Mouse (Mus musculus) retina, adult 2 months (tissue): Measurements from ENCODE around the gene Fkbp10.

ENCODE experiments used
- DNase-seq: peaks from one replicate; pipeline ENCODE4 v3.0.0-alpha.2; 2012; ENCODE audit warnings: low read depth, low spot score

The Fkbp10 gene

DNA sequence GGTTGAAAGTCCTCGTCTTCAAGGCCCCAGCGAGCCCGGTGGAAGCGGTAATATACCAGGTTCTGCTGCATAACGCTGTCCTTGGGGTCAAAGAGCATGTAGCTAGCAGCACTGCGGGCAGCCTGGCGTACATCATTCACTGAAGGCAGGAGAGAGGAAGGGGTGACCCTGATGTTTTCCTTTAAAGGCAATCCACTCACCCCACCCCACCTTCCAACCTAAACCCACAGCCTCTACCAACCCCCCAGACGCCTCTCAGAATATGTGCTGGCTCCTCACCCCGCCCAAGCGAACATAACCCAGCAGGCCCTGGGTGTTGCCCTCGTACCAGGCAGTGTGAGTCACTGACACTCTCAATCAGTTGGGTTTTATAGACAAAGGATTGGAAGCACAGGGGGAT lies 3.8 kb upstream of the Fkbp10 start:
- no peak for DNase-seq

DNA sequence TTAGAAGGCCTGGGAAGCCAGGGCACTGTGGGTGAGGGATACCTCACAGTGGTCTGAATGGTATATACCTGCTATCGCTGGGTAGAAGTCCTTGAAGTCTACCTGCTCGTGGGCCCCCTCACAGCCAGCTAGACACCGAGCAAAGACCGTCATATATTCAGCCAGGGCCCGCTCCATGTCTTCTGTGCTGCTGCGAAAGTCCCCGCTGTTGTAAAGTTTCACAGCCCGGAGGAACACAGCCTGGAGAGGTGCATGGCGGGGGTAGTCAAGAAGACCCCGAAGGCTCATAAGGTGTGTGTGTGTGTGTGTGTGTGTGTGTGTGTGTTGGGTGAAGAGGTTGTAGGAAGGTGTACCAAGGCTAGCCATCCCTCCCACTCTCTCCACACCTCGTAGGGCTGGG lies 2.0 kb upstream of the Fkbp10 start:
- DNase-seq: no peak

DNA sequence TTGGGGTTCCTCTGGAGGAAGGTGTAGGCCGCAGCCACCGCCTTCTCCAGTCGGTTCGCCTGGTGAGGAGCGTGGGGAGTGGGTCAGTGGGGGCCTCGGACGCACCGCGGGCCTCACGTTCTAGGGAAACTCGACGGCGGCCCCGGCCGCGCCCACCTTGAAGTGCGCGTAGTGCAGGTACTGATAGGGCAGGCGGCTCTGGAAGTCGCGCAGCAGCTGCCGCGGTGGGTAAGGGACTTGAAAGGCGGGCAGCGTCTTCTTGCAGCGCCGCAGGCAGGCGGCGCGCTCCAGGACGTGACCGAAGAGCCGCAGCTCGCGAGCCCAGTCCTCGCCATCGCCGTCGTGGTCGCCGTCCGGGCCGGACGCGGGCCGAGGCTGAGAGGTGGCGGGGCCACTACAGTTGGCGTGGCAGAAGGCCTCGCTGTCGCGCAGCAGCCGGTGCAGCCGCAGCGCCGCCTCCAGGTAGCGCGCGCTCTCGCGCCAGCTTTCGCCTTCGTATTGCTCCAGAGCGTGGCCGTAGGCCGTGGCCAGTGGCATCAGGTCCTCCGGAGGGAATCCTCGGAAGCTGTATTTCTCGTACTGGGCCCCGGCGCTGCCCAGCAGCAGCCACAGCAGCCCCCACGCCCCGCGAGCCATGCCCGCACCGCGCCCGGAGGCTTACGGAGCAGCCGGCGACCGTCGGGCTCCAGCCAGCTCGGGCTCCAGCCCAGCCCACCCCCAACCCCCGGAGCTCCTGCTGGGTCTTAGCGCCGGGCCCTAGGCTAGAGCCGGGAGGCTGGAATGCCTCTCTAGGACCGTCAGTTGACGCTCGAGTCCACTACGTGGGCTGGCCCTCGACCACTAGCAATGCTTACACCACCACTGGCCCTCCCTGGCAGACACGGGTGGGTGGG lies 1.2 kb upstream of the Fkbp10 start, which contains the start of gene P3h4:
P3h4 (minus strand) TSS at position 816 of the 893 bp plus-strand sequence.
- no peak for DNase-seq

DNA sequence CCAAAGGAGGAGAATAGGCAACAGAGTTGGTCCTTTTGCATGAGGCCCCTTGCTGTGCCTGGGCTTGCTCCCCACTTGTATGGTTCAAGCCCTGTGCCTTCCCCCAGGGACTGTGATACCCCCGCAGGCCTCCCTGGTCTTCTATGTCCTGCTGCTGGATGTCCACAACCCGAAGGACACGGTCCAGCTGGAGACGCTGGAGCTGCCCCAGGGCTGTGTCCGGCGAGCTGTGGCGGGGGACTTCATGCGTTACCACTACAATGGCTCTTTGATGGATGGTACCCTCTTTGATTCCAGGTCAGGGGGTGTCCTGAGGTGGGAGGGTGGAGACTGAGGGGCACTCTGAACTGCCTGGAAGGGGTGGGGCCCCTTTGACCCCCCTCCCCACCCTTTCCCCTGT lies 6.0 kb downstream of the Fkbp10 start:
- DNase-seq: no peak

DNA sequence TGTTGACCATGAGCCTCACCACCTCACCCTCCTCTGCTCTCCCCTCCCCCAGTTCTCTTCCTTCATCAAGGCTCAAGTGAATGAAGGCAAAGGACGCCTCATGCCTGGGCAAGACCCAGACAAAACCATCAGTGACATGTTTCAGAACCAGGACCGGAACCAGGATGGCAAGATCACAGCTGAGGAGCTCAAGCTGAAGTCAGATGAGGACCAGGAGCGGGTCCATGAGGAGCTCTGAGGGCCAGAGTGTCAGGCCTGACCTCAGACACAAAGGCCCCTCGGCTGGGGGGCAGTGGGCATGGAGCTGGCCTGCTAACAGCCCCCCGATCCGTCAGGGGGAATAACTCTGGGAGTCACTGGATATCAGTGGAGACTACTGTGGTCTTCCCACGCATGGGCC lies 8.3 kb downstream of the Fkbp10 start:
- no peak for DNase-seq

DNA sequence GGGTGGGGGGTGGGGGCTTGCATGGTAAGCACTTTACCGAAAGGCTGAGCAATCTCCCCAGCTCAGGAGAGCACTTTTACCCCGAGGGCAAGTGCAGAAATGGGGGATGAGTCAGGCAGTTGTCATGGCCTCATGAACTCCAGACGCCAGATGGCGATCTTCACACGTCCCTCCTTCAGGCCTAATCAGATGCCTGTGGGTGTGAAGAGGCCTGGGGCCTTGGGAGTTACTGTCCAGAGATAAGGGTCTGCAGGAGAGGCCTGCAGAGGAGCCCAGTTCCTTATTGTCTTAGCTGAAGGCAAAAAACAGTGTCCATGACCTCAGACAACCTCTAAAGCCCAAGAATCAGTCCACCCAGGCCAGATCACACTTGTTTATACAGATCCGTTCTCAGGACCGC lies 10.4 kb downstream of the Fkbp10 start:
- no peak for DNase-seq

DNA sequence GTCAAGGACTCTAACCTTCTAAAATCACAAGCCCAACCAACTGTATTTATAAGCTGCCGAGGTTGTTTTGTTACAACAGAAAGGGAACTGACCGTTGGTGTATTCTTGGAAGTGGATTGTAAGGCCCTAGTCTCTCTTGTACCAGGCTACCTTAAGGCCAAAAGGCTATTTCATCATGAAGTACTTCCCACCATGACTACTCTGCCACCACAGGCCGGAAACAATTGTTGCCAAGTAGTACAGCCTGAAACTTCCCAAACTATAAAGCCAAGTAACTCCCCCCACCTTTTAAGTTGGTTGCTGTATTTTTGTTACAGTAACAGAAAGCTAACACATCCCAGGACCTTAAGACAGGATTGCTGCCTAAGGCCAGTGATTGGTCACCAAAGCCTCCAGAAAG lies 11.3 kb downstream of the Fkbp10 start:
- DNase-seq: no peak

DNA sequence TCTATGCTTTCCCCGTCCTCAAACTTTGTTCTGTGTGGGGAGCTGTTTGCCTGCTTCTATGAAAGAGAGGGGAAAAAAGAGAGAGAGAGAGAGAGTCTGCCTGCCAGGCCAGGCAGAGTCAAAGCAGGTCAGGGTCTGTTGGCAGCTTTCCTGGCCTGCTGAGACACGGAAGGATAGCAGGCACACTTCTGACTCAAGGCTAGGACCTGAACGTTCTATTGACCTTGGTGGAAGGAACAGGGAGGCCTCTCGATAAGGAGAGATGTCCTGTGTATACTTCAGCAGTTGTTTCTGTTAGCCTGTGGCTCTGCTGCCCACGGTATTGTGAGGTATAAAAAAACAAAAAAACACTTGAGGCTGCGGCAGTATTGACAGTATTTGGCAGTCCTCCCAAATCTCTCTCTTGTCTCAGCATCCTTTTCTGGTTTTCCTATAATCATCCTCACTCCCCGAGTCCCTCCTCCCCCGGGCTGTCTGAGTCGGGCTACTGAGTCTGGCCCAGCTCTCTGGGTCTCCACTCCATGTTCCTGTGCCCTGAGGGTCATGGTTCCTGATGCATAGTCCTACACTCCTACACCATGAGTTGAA lies 13.2 kb downstream of the Fkbp10 start:
- no peak for DNase-seq

DNA sequence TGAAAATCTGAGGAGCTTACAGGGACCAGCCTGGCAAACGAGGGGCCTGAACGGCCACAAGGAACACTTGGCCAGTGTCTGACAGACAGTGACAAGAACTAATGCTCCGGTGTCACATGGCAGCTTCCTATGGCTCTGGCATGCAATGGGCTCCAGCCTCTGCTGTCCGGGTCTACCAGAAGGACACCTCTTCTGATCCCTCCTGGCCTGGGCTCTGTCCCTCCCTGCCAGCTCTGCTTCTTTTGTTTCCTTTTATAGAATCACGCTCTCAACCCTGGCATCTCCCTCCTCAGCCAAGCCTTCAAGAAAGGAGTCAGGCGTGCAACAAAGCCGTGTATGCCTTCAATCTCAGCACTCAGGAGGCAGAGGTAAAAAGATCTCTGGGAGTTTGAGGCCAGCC lies 14.6 kb downstream of the Fkbp10 start:
- no peak for DNase-seq

DNA sequence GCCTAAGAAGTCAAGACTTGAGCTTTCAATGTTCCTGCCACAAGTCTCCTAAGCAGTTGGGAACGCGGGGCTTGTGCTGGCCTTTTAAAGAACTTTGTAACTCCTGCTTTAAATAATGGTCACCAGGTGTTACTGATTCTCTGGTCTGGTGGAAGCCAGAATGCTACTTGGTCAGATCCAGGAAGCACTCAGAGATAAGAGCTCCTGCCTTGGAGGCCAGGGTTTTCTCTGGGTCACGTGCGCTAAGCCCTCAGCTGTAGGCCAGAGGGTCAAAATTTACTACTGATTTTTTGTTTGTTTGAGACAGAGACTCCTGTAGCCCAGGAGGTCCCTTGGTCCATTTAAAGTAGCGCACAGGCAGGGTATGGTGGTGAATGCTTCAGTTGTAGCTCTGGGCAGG lies 16.5 kb downstream of the Fkbp10 start:
- DNase-seq: no peak

DNA sequence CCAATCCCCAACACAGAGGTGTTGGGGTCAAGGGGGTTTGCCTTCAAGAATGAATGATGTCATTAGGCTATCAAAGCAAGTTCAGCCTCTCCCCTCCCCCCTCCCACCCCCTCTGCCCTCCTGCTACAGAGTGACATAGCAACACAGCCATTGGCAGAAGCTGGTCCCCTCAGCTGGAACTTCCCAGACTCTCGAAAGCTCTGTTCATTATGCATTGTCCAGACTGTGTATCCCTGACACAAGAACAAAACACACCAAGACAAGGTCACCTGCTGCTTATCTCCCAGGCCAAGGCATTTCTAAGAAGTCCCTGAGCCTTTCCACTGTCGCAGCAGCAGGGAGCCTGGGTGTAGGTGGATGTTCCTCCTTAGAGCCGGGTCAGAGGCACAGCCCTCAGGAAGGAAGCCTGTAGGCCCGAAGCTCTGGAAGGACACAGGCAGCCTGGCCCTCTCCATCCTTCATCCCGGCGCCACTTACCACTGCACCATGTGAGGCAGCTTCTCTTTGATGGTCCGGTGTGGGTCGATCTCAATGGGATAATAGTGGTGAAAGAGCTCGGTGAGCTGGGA lies 20.3 kb downstream of the Fkbp10 start:
- DNase-seq: no peak

DNA sequence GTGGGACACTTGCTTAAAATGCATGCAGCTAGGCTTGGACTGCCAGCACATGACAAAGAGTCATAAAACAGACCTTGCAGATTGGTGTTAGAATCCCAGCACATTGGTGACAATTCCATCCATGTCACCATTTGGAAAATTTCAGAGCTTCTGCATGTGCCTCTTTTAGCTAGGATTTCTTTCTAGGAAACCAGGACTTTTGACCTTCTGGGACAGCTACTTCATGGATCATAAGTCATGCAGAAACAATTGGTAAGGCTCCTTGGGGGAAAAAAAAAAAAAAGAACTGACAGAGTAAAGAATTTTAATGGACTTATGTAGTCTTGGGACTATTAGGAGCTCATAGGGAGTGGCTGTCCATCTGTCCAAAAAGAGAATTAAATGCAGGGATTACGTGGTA lies 22.4 kb downstream of the Fkbp10 start:
- no peak for DNase-seq

DNA sequence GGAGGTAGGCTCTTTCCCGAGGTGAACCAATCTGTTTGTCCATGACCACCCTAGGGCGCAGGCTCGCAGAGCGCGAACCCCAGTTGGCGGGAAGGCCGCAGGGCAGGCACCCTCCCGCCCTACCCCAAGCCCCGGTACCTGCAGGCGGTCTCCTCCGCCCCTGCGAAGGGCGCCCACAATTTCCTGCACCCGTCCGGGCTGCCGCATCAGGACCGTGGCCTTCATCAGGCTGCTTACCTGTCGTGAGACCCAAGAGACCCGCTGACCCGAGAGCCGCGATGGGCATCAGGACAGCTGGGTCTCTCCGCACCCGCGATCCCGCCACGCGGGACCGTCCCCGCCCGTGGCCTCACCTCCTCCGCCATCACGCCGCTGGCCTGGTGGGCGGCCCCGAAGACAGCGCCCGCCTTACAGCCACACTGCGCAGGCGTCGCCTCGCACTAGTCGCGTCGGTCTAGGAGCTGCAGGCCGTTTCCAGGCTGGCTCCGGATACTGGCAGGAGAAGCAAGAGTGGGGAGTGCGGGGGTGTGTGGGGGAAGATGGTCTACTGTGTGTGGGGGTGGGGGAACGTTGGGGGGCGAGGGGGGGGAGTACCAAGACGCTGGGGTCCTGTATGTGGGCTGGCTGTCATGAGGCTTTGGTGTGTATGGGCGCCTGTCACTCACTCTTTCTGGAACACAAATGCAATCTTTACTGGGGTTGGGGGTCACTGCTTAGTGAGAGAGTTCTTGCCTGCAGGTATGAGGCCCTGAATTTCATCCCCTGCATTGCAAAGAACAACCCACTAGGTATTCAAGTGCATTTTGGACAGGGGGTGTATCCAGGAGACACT lies 25.4 kb downstream of the Fkbp10 start:
- DNase-seq: peak; percentile 60

DNA sequence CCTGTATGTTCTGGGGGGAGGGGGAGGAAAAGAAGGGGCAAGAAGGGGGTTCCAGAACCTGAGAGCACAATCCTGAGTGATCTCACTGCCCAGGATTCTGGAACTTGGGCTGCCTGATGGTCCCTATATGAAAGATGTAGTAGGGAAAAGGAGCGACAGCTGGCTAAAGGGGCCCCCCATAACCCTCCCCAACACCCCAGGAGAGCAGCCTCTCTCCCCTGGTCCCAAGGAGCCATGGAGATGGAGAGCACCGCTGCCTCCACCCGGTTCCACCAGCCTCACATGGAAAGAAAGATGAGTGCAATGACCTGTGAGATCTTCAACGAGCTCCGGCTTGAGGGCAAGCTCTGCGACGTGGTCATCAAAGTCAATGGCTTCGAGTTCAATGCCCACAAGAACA lies 26.3 kb downstream of the Fkbp10 start, which contains the start of the genes Nt5c3b and Klhl10:
Nt5c3b (minus strand) TSS at position 12 of the 400 bp plus-strand sequence.
Klhl10 (plus strand) TSS at position 121 of the 400 bp plus-strand sequence.
- no peak for DNase-seq

DNA sequence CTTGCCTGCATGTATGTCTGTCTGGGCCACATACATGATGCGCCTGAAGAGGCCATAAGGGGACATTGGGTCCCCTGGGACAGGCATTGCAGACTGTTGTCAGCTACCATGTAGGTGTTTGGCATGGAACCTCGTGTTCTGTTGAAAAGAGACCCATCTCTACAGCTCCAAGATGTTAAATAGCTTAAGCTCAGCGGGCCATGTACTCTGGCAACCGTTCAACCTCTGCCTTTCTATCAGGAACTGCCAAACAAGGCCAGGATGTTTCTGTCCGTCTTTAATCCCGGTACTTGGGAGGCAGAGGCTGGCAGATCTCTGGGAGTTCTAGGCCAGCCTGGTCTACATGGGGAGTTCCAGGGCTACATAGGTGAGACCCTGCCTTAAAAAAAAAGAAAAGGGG lies 27.1 kb downstream of the Fkbp10 start:
- no peak for DNase-seq

DNA sequence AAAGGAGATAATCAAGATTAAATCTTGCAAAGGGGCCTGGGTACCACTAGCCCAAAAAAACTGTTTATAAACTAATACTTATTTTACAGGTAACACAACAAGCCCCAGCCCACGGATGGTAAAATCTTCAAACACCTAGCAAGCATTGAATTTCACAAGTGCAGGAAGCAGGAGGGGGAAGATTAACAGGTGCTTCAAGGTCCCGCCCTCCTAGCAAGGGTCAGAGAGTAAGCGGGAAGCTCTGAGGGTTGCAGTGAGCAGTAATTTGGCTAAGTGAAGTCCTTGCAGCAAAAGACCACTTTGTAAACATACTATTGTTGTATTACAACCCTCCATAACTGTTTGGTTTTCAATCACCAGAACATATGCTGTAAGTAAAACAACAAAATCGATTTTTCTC lies 41.8 kb downstream of the Fkbp10 start:
- no peak for DNase-seq

DNA sequence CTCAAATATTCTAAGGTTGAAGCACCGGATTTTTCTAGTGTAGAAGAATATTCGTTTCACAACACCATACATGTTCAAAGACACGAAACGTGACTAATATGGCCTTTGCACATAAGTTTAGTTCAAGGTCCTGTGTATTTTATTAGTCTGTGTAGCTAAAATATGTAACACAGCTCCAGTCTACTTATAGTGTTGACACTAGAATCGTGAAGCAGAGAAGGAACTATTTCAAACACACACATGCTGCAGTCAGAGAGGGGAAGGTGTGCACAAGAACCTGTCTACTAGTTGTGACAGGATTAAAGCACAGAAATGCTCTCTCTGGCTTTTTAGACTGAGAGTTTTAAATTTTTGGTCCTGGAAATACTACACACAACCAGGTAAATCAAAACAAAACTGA lies 42.2 kb downstream of the Fkbp10 start:
- no peak for DNase-seq

DNA sequence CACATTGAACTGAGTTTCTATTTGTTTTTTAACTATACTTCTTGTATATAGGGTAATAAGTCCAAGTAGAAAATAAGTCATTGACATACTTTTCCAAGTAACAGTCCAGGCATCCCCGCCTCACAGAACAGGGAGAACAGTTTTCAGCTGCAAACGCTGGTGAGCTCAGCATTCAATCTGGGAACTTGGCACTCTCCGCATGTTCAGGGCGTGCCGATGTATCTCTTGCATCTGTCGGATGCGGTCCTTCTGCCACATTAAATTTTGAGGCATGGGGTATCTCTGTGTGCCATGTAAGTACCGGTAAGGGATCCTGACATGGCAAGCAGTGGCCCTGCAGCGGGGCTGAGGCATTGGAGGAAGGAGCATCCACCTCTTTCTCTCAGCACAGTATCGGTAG lies 47.2 kb downstream of the Fkbp10 start:
- DNase-seq: no peak

DNA sequence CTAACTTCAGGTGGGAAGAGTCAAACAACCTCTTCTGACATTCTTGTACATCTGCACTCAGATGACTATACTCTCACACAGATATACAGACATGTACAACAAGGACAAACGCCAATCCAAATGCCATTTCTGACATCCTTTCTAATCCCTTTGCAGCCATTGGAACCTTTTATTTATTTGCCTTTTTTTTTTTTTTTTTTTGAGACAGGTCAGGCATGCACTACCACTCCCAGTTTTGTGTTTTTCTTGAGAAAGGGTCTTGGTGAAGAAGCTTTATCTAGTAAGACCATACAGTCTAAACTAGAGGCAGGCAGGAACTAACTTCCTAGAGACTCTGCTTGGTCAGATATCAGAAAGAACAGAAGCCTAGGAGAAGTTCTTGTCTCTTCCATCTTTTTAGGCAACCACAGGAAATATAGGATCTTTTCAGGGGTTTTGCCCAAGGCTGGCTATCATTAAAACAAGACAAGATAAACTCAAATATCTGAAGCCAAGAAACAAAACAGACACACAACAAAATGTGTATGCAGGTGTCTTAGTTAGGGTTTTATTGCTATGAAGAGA lies 49.8 kb downstream of the Fkbp10 start:
- no peak for DNase-seq

DNA sequence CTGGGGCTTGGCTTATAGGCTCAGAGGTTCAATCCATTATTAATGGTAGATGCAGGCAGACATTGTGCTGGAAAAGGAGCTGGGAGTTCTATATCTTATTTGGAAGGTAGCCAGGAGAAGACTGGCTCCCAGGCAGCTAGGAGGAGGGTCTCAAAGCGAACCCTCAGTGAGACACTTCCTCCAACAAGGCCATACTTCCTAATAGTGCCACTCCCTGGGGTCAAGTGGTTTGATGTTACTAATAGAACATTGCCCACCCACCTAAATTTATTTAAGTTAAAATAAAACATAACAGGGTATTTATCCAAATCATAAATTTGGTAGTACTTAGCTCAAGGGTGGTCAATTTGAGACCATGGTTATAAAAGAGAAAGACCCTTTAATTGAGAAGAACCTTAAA lies 50.3 kb downstream of the Fkbp10 start:
- no peak for DNase-seq

DNA sequence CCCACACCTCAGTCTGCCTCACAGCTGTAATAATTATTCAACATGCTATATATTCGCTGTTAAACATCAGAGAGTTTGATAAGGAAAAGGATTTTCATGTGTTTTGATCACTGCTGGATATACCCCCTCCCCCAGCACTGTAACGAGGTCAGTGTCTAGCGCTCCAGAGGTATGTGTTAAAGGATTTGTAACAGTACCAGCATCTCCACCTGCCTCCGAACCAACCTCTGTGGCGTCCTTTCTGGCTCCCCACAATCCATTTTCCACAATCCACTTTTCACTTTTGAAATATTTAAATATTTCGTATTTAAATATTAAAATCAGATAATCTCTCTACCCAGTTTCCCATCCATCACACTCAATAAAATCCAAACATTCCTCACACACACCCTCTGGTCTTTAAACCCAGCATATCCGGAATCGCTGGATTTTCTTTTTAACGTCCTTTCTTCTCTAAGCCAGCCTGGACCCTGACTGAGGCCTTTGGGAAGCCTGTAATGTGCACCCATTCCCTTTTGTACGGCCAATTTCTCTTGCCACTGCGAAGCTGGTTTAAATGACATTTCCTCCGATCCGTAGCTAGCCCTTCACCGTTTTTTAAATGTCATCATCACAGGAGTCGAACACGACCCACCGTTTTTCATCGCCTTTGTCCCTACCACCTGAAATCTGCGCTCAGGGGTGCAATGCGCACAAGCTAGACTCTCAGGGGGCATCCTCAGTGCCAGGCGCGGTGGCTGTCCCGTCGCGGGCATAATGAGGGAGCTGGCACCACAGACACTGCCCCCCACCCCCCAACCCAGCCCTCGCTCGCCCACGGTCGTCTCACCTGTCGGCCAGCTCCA lies 56.1 kb downstream of the Fkbp10 start:
- DNase-seq: no peak
